Mouse (Mus musculus) ZHBTc4 (cell line): ENCODE measurements around the gene Plekhg5.

ENCODE experiments used
- DNase-seq: peaks from one replicate; pipeline ENCODE4 v3.0.0-alpha.2; 2011; ENCODE audit warnings: low read depth, low spot score

Plekhg5 gene

DNA sequence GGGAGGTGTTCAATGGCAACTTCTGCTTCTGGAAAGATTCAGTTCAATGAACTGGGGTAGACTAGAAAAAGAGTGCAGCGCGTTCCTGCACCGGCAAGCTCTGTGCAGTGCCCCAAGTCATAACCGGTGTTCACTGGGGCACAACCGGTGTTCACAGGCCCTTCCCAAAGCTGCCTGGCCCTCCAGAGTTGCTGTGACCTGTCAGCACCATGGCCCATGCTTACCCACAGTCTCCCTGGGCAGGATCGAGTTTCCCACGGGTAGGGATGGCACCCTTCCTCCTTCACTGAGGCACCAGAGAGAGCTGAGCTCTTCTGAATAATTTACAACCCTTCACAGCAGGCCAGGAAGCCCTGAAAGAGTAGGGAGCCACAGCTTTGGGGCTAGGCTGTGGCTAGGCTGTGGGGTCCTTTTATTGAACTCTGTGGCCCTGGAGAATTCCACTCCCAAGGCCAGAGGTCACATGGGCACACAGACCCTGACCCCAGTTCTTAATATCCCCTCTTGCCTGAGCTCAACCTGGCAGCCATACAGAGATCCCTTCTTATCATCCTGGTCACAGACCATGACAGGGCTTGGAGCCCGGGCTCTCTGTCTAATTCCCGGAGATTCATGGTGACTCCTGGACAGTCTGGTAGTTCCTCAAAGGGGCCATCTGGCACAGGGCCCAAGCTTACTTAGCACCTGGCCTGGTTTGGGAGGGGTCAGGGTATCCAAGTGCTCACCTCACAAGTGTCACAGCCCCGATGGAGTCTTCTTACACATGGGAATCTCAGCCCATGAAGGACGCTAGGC, 73.9 kb downstream of the Plekhg5 start:
- no peak for DNase-seq

DNA sequence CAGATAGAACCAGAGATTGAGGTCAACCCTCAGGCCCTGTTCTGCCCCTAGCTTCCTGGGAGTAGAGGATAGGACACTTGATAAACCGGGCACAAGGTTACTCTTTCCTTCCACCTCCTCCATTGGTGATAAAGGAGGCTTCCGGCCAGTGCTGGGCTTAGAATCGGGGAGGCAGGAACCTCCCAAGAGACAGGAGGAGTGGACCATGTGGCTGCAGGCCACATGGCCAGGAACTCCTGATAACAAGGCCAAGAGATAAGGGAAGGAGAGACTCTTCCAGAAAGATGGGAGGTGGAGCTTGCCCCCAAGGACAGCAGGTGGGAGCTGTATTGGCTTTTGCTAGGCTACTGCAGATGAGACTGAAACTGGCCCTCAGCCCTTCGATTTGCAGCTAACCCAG, 78.2 kb downstream of the Plekhg5 start:
- DNase-seq = no peak

DNA sequence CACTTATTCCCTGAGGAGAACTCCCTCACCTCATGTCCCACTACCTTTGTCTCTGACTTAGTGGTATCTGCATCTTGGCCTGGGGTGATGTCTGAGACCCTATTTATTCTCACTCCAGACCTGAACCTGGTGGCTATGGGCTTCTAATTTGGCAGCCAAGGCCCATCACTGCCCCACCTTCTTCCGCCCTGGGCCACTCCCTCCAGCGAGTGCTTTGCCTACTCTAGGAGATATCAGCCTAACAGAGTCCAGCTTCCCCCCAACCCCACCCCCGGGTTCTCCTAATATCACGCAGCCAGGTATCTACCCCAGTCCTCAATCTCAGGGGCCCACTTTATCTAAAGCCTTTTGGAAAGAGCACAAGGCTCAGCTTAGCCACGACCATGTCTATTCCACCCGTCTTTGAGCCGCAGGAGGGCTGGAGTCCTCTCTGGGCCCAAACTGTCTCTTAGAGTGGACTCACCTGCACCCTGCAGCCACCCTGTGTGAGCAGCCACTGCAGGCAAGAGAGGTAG, 79.2 kb downstream of the Plekhg5 start:
- no peak for DNase-seq

DNA sequence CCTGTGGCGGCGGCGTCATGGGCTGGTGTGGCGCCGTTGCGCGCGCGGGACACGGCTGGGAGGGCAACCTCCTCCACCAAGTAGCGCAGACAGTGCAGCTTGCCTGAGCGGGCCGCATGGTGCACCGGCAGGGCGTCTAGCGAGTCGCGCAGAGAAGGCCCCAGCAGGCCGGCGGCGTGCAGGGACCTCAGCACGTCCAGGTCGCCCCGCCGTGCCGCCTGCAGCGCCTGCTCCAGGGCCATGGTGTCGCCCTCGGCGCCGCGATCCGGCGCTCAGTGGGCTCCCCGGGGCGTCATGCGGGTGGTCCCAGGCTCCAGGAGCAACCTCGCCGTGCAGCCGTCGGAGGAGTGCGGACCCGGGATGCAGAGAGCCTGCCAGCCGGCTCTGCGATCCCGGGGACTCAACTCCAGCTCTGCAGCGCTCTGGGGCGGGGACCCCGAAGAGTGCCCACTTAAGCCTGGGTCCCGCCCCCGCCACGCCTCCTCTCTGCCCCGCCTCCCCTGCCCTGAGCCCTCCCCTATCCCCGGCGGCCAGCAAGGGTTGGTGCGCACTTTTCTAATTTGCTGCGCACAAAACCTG, 79.8 kb downstream of the Plekhg5 start, which contains the start of gene Espn:
Gene Espn (minus strand): TSS at position 406 of the 579 bp plus-strand sequence.
- peak; percentile 90 for DNase-seq

DNA sequence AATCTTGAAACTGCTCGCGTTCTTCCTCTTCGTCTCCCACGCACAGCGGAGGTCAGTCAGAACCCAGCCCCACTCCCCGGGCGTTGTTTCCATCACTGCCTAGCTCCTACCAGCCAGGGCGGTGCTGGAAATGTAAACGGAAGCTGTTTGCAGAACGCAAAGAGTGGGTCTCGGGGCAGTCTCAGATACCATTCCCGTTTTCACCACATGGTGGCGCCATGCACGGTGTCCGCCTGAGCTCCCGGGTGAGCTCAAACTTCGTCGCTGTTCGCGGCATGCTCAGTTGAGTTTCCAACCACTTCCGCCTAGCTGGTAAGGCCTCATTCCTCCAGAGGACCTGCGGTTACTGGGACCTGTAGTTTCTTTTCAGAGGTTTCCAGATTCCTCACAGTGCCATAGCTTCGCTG, 81.5 kb downstream of the Plekhg5 start:
- DNase-seq = peak; percentile 95

DNA sequence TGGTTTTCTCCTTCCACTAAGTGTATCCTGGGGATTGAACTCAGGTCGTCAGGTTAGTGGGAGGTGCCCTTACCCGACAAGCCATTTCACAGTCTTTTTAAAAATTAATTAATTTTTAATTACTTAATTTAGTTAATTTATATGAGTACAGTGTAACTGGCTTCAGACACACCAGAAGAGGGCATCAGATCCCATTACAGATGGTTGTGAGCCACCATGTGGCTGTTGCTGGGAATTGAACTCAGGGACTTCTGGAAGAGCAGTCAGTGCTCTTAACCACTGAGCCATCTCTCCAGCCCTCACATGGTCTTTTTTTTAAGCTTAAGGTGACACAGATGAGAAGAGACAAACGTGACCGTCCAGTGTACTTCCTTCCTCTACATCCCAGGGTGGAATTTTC, 82.7 kb downstream of the Plekhg5 start:
- no peak for DNase-seq

DNA sequence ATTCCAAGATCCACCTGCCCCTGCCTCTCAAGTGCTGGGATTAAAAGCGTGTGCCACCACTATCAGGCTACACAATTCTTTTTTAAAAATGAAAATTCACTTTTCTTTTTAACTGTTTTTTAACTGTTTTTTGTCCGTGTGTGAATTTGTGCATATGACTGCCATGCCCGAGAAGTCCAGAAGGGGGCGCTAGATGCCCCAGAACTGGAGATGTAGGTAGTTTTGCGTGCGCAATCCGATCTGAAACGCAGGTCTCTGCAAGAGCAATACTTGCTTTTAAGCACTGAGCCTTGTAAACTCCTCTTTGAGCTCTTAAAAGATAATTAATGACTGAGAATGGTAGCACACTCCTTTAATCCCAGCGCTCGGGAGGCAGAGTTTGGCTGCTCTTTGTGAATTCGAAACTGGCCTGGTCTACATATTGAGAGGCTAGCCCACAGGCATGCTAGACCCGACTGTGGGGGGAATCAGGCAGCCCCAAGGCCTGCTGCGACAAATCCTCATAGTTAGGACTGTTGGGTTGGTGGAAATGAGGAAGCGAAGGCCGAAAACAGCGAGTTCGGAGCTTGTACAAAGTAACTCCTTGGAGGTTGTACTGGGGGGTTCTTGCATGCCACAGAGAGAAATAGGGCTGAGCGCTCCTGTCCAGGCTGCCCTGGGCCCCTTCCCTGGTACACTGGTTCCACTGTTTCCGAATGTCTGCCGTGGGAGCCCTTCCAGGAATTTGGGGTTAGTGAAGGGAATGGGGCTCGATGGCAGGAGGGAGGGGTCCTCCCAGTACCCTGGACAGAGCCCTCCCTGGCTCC, 85.7 kb downstream of the Plekhg5 start:
- peak; percentile 79 for DNase-seq

DNA sequence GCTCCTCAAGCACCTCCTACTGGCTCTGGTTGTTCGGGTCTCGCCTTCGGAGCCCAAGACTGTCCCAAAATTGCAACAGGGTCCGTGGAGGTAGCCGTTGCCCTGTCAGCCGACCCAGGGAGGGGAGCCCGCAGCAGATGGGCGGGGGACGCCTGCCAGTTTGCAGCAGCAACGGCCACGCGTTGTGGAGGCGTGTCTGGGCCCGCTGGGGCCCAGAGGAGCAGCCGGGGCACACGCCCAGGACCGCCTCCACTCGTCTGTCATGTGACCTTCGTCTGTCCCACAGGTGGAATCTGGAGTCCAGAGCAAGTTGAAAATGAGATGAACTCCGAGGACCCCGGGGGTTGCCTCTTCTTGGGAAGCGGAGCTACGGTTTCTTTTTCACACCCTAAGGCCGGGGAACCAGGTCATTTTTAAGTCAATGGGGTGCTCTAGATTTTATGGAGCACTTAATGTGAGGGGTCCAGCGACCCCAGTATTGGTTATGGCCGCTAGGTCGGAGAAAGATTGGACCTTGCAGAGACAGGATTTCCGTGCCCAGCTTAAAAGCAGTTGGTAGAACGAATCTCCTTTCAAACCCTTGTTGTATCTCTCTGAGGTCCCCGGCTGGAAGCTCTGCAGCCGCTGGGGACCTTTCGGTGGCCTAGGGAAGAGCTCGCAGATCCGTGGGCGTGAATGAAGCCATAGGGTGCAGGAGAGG, 86.4 kb downstream of the Plekhg5 start, which contains the start of gene Hes2:
Gene Hes2 (plus strand): TSS at position 283 of the 700 bp plus-strand sequence.
- peak; percentile 64 for DNase-seq

DNA sequence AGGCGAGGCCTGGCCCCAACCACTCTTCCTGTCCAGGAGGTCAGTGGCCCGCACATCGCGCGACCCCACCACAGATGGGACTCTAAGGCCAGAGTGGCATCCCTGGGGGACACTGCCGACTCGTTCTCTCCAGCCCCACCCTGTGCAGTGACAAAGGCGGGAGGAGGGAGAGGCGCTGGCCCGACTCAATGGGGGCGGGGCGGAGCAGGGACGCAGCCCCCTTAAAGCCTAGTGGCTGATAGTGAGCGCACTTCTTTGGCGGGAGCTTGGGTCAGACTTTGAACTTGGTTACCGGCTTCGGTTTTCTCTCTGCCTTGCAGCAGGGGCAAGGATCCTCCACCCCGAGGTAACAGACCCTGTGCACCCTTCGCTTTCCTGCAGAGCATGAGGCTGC, 87.0 kb downstream of the Plekhg5 start:
- DNase-seq = peak; percentile 44

DNA sequence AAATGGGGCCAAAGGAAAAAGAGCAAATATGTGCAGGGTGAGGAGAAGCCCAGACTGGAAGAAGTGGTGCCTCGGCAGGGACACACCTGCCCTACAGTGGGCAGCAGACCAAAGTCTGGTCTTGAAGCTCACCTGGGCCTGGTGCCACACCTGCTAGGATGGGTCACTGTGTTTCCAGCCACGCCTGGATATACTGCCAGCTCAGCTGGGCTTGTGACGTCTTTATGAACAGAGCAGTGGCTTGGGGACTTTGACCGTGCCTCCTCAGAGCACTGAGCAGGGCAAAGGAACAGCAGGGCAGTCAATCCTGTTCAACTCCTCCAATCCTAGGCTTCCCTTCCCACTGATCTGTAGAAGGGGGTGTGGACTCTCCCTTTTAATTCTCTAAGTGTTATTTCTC, 88.5 kb downstream of the Plekhg5 start:
- DNase-seq = no peak

DNA sequence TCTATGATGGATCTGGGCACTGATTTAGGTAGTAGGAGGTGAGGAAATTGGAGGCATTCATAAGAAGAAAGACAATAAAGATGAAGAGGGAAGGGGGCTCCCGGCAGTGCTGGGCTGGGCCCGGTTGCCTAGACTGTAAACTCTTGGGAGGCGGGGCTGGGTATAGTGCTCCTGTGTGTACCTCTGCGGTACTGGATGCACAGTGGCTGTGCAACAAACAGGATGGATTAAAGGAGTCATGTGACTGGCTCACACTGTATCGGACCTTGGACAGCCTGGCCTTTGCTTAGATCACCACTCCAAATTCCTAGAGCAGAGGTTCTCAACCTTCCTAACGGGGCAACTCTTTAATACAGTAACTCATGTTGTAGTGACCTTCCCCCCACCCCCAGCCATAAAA, 89.3 kb downstream of the Plekhg5 start:
- no peak for DNase-seq

DNA sequence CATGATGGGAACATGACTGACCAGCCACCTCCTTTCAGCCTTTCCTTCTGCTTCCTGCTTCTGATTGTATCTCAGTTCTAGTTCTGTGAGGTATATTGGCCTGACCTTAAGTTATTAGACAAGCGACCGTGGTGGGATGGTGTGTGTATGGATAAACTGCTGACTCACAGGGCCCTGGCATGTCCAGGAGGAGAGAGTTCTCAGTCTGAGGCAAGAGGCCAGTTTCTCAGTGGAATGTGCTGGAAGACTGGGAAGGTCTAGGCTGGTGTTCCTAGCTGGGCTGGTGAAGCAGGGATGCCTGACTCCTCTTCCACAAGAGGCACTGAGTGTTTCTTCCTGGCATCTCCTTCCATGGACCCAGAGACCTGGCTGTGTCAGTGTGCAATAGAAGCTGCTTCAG, 90.5 kb downstream of the Plekhg5 start:
- DNase-seq = no peak
